Mouse (Mus musculus): Measurements from ENCODE around the gene Sfpq. TPM values are rescaled to one million over a fixed set of nuclear protein-coding genes. Genes with fewer than 3 reads are reported as not detected.

The Sfpq gene
- polyA plus RNA-seq, 1 experiment from 2014 or later: 86.8 TPM

GRCm38 (mm10) chr4:127083131-127083530, 62.0 kb downstream of the Sfpq start:
- Histone ChIP-seq H3K27me3 (replicated peaks; ENCODE audit: control insufficient read depth, insufficient read depth, low read length) (no peaks in the 10 kb centered on the region), H3K4me3 (replicated peaks; ENCODE audit: low read length) (no peak overlapping the region), H3K9me3 (ENCODE audit: control insufficient read depth, low read length) (no peaks in the 10 kb centered on the region), H3K4me2 (ENCODE audit: low read length) (no peak overlapping the region), H3K27ac (ENCODE audit: low read length) (no peak overlapping the region), H3K4me1 (replicated peaks; ENCODE audit: control insufficient read depth, insufficient read depth, low read length) (peaks cover 1% of the 10 kb centered on the region), H3K9ac (replicated peaks; ENCODE audit: low read depth, low read length) (no peak overlapping the region), H3K36me3 (ENCODE audit: control insufficient read depth, insufficient read depth) (no peaks in the 10 kb centered on the region; the same call in 1 of the 2 replicates)
- WGBS: 90% methylated on average over 2 of the region's 2 CpGs
- ATAC-seq: no peak

- Histone ChIP-seq H3K27ac (ENCODE audit: low read length) (no peak overlapping the region), H3K27me3 (replicated peaks; ENCODE audit: control insufficient read depth, insufficient read depth, low read length) (no peaks in the 10 kb centered on the region), H3K9ac (replicated peaks; ENCODE audit: low read depth, low read length) (no peak overlapping the region), H3K9me3 (ENCODE audit: control insufficient read depth, low read length) (no peaks in the 10 kb centered on the region), H3K36me3 (ENCODE audit: control insufficient read depth, insufficient read depth) (peaks cover 6% of the 10 kb centered on the region), H3K4me3 (replicated peaks; ENCODE audit: low read length) (no peak overlapping the region), H3K4me2 (ENCODE audit: low read length) (no peak overlapping the region), H3K4me1 (replicated peaks; ENCODE audit: control insufficient read depth, insufficient read depth, low read length) (no peaks in the 10 kb centered on the region)
- no peak for ATAC-seq
- WGBS: 91% methylated on average over 1 of the region's 1 CpGs
Measured at GRCm38 (mm10) chr4:127085761-127086160, 64.6 kb downstream of the Sfpq start.

Other genes starting within 250 kb of the Sfpq start
- 30.6 and 31.1 TPM in 2 replicates for gene Zmym4, start 53.2 kb upstream of the Sfpq start, polyA plus RNA-seq (2015; fragmentation: Nextera tagmentation; extraction: Ambion mirVana)
- 32.1 and 37.5 TPM in 2 replicates for gene Zmym1, start 39.8 kb downstream of the Sfpq start, polyA plus RNA-seq (2015; fragmentation: Nextera tagmentation; extraction: Ambion mirVana)
- 36.3 and 38.8 TPM in 2 replicates for gene Zmym6, start 56.1 kb downstream of the Sfpq start, polyA plus RNA-seq (2015; fragmentation: Nextera tagmentation; extraction: Ambion mirVana)
- 12.6 and 14.6 TPM in 2 replicates for gene Tmem35b, start 102.4 kb downstream of the Sfpq start, polyA plus RNA-seq (2015; fragmentation: Nextera tagmentation; extraction: Ambion mirVana)
- gene Dlgap3, start 147.9 kb downstream of the Sfpq start, polyA plus RNA-seq (2015; fragmentation: Nextera tagmentation; extraction: Ambion mirVana): 7.7 and 8.3 TPM in 2 replicates
- 49.3 and 52.8 TPM in 2 replicates for gene Smim12, start 222.5 kb downstream of the Sfpq start, polyA plus RNA-seq (2015; fragmentation: Nextera tagmentation; extraction: Ambion mirVana)

Data from forebrain, embryonic 16.5 days (tissue).